Mouse (Mus musculus) kidney, postnatal 0 days (tissue): ENCODE results near the gene Ogfod1. TPM values are rescaled to one million over a fixed set of nuclear protein-coding genes. Genes with fewer than 3 reads are reported as not detected.

ENCODE experiments used
- ATAC-seq: fragments of 200-750 bp; cut with Nextera tagmentation; replicated peaks from 2 replicates; pipeline ENCODE4 v1.8.0; 2017; ENCODE audit warnings: low read depth, moderate number of reproducible peaks, moderate TSS enrichment, moderate library complexity; ENCODE audit not compliant: low FRiP score
- DNase-seq: peaks from one replicate; pipeline ENCODE4 v3.0.0-alpha.2; 2016; ENCODE audit warnings: low spot score
- H3K27ac ChIP-seq: fragments of 300-500 bp; sonication (generic); 2 replicates; pipeline ENCODE4 v1.5.1; 2014; ENCODE audit warnings: mild to moderate bottlenecking
- H3K27me3 ChIP-seq: fragments of 300-500 bp; sonication (generic); 2 replicates; pipeline ENCODE4 v1.6.1; 2014; ENCODE audit warnings: low read length, mixed read lengths; ENCODE audit not compliant: insufficient read depth
- H3K36me3 ChIP-seq: fragments of 300-500 bp; sonication (generic); 2 replicates; pipeline ENCODE4 v1.6.1; 2014; ENCODE audit warnings: low read length, mixed read lengths; ENCODE audit not compliant: insufficient read depth
- H3K4me1 ChIP-seq: fragments of 300-500 bp; sonication (generic); replicated peaks from 2 replicates; pipeline ENCODE4 v1.6.1; 2014; ENCODE audit warnings: antibody characterized with exemption, low read length, mixed read lengths; ENCODE audit not compliant: insufficient read depth
- H3K4me2 ChIP-seq: fragments of 300-500 bp; sonication (generic); 2 replicates; pipeline ENCODE4 v1.6.1; 2014; ENCODE audit warnings: mild to moderate bottlenecking, low read length, moderate library complexity, mixed read lengths
- H3K4me3 ChIP-seq: fragments of 300-500 bp; sonication (generic); replicated peaks from 2 replicates; pipeline ENCODE4 v1.5.1; 2014; ENCODE audit warnings: low read depth, low read length
- H3K9ac ChIP-seq: fragments of 300-500 bp; sonication (generic); 2 replicates; pipeline ENCODE4 v1.6.1; 2014; ENCODE audit warnings: low read depth, low read length
- H3K9me3 ChIP-seq: fragments of 300-500 bp; sonication (generic); replicated peaks from 2 replicates; pipeline ENCODE4 v1.6.1; 2016; ENCODE audit warnings: low read length, inconsistent platforms, mixed read lengths
- CTCF ChIP-seq: IDR thresholded peaks from 2 replicates; pipeline ENCODE4 v1.5.1; 2016; ENCODE audit warnings: antibody characterized with exemption, low read depth, mild to moderate bottlenecking, moderate library complexity
- WGBS: fragments of 180-500 bp; shearing (Covaris S2); extraction: QIAGEN DNeasy Blood & Tissue Kit; methylation state at CpG from one replicate; pipeline ENCODE4 v1.1.7; 2014; 5-methylcytosine and 5-hydroxymethylcytosine counted together
- polyA plus RNA-seq: library from polyadenylated mRNA; unstranded; fragments of >200 nt; fragmentation: Nextera tagmentation; extraction: Ambion mirVana; gene quantifications from 2 replicates; pipeline ENCODE4 v1.2.1, GENCODE M21; 2015

Ogfod1 gene
- polyA plus RNA-seq, 1 experiment from 2014 or later = 5.8 TPM

DNA sequence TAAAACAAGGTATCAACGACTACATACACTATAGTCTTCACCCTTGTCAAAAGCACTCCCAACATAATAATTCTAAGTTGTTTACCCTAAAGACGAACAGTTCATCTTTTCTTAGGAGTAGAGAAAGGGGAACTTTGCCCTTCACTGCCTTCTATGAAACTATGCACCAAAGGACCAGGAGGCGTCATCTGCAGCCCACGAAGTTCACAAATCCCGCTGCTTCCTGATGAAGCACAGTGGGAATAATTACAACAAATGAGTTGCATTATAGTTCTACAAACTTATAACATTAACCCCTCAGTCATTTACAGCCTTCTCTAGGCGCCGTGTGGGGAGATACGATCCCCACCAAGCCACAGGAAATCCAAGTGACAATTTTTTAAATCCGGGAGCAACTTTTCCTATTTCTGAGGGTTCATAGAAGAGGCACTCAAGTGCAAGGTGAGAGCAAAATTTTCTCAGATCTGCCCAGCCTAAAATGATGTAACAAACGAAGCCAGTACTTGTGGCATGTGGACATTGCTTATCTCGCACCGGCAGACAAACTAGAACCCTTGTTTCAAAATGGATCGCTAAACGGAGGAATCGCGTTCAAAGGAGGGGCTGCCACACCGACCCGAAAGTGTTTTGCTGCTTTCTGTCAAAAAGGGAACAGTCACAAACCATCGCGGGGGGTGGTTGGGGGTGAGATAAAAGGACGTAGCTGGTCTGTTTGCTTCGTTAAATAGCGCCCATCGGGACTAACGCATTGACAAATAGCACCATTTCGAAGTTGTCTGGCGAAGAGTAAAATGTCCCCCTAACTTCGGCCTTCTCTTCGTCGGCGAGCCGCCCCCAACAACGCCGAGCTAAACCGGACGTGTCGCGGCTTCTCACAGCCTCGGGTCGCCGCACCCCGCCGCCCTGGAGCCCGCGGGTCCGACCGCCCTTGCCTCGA lies 25.7 kb upstream of the Ogfod1 start:
- Histone ChIP-seq H3K27me3 (no peaks in the 10 kb centered on the region), H3K27ac (peak overlapping the region; percentile 96), H3K9me3 (no peaks in the 10 kb centered on the region)

DNA sequence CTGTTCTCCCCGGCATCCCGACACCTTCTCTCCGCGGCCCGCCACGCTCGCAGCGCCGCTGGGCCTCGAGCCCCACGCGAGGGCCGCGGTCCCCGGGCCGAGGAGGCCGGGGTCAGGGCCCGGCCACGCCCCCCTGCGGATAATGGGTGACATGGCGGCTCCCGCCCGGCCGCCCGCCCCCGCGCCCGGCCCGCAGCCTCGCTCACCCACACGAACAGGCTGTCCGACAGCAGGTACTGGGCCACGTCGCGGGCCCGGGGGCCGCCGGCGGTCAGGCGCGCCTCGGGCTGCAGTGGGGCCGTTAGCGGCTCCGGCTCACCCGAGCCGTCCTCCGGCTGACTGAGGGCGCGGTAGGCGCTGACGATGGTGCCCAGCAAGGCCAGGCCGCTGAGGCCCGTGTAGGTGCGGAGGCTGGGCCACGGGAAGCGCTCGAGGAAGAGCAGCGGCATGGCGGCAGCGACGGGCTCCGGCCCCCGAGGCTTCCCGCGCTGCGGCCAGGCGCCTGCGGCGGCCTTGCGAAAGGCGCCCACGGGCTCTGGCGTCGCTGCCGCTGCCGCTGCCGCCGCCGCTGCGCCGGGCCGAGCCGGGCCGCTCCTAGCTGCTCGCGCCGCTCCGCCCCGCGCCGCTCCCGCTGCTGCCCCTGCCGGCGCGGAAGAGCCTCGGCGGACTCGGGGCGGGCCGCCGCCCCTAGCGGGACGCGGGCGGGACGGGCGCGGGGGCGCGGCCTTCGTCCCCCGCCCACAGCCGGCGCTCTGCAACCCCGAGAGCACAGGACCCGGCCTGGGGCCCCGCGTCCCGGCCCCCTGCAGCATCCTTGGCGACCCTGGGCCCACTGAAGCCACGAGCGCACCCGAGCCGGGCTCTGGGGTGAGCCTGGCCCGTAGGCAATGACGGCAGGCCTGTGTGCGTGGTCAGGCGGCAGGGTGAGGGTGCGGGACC lies 24.7 kb upstream of the Ogfod1 start, which contains the start of gene Amfr:
Gene Amfr (minus strand): TSS at position 830 of the 939 bp plus-strand sequence.
- peak; percentile 96 for ATAC-seq
- under 1% methylated on average over 95 of the region's 130 CpGs for WGBS
- Histone ChIP-seq H3K4me1 (peaks cover 14% of the 10 kb centered on the region; the same call in 1 of the 2 replicates), H3K9me3 (no peaks in the 10 kb centered on the region), H3K4me2 (peak within 1 kb of the TSS; percentile 88), H3K9ac (peak within 1 kb of the TSS; percentile 99), H3K27ac (peak within 1 kb of the TSS; percentile 96), H3K36me3 (no peaks in the 10 kb centered on the region), H3K27me3 (no peaks in the 10 kb centered on the region), H3K4me3 (peak within 1 kb of the TSS; percentile 98)
- TF ChIP-seq CTCF = peak; percentile 28; the same call in 1 of the 2 replicates
- DNase-seq = peak; percentile 86

More for the DNA sequence above, 25.7 kb upstream of the Ogfod1 start:
- Histone ChIP-seq H3K36me3 (no peaks in the 10 kb centered on the region), H3K4me1 (peaks cover 14% of the 10 kb centered on the region; the same call in 1 of the 2 replicates), H3K9ac (peak overlapping the region; percentile 99), H3K4me3 (peak overlapping the region; percentile 98), H3K4me2 (peak overlapping the region; percentile 88)
- peak; percentile 25 for DNase-seq
- TF ChIP-seq CTCF = no peak
- no peak for ATAC-seq
- WGBS = 3% methylated on average over 48 of the region's 48 CpGs

DNA sequence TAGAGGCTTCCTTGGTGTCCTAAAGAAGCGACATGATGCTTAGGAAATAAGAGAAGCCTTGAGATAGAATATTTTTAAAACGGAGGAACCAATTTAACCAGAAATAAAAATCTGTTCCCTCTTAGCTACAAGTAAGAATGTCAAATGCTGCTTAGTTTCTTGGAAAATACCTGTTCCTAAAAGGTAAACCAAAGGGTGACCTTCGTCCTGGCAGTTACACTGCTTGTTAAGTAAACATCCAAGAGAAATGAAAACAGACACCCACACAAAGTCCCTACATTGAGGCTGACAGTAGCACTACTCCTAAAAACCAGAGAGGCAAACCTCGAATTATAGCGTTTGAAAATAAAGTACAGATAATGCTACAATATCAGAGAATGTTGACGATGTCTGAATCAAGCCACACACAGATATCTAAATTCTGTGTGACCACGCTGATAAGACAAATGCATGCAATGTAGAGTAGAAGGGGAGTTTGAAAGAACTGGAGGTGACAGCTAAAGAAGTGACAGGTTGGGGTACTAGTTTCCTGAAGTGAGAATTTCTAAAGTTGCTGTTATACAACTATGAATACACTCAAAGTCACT lies 23.9 kb upstream of the Ogfod1 start:
- H3K4me3 ChIP-seq = peak overlapping the region; percentile 98
- peak overlapping the region; percentile 88 for H3K4me2 ChIP-seq
- 32% methylated on average over 7 of the region's 7 CpGs for WGBS
- no peaks in the 10 kb centered on the region for H3K36me3 ChIP-seq
- H3K9me3 ChIP-seq = no peaks in the 10 kb centered on the region
- TF ChIP-seq CTCF = no peak
- DNase-seq (no peak), ATAC-seq (no peak)
- H3K27me3 ChIP-seq = no peaks in the 10 kb centered on the region
- peak overlapping the region; percentile 96; the same call in 1 of the 2 replicates for H3K27ac ChIP-seq
- peaks cover 14% of the 10 kb centered on the region; the same call in 1 of the 2 replicates for H3K4me1 ChIP-seq
- peak overlapping the region; percentile 99 for H3K9ac ChIP-seq

DNA sequence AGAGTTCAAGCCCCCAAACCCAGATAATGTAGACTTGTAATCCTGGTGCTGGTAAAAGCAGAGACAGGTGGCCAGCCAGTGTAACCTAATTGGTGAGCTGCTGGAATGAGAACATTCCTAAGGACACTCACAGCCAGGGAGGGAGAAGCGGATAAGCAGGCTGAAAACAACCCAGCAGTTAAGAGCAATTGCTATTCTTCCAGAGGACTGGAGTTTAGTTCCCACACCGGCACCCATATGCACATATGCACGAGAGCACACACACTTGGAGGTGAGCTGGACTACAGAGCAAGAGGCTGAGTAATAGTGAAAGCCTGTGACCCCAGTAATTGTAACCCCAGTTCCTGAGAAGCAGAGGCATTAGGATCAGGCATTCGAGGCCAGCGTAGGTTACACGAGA lies 13.1 kb upstream of the Ogfod1 start:
- Histone ChIP-seq H3K27me3 (no peaks in the 10 kb centered on the region), H3K27ac (no peak overlapping the region), H3K9ac (no peak overlapping the region), H3K36me3 (peaks cover 40% of the 10 kb centered on the region), H3K9me3 (no peaks in the 10 kb centered on the region), H3K4me1 (no peaks in the 10 kb centered on the region), H3K4me2 (no peak overlapping the region), H3K4me3 (no peak overlapping the region)
- WGBS = 97% methylated on average over 6 of the region's 6 CpGs
- no peak for TF ChIP-seq CTCF
- no peak for ATAC-seq
- no peak for DNase-seq

DNA sequence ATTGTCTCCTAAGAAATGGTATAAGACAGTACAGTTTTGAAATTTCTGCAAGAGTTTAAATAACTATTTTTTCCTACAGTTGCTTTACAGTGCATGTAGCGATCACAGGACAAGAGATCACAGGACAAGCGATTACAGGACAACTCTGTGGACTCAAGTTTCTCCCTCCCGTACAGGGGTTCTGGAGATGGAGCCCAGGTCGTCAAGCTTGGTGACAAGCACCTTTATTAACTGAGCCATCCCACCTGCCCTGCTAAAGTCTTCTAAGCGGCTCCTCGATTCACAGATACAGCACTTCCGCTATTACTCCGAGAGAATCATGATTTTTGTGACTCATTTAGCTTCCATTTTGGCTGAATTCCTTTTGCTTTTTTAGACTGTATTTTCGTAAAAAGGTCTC lies 7.3 kb upstream of the Ogfod1 start:
- DNase-seq (no peak), ATAC-seq (no peak)
- TF ChIP-seq CTCF = no peak
- Histone ChIP-seq H3K27ac (no peak overlapping the region), H3K36me3 (peaks cover 28% of the 10 kb centered on the region), H3K9ac (no peak overlapping the region), H3K27me3 (no peaks in the 10 kb centered on the region), H3K4me1 (no peaks in the 10 kb centered on the region), H3K4me3 (no peak overlapping the region), H3K4me2 (no peak overlapping the region), H3K9me3 (no peaks in the 10 kb centered on the region)
- WGBS = 87% methylated on average over 9 of the region's 9 CpGs
